Mouse (Mus musculus): ENCODE results near the gene Pdilt.
A peak's percentile ranks its signal among the peaks of the same experiment; 100 is the strongest.
"Not testable (repeated sequence)": the region's sequence is repeated elsewhere in the genome, so short reads cannot be mapped to it uniquely, and the experiment has no call there.

The Pdilt gene

GRCm38 (mm10) chr7:119523389-119523788, at the start of gene Pdilt:
Pdilt (minus strand) TSS chr7:119523489.
- no peak for DNase-seq (ENCODE audit: extremely low read depth, low read depth)

GRCm38 (mm10) chr7:119562476-119562875, 39.2 kb upstream of the Pdilt start:
- not testable (repeated sequence) for DNase-seq (ENCODE audit: extremely low read depth, low read depth)

- DNase-seq (ENCODE audit: extremely low read depth, low read depth): no peak
Measured at GRCm38 (mm10) chr7:119561441-119561840, 38.2 kb upstream of the Pdilt start.

DNA sequence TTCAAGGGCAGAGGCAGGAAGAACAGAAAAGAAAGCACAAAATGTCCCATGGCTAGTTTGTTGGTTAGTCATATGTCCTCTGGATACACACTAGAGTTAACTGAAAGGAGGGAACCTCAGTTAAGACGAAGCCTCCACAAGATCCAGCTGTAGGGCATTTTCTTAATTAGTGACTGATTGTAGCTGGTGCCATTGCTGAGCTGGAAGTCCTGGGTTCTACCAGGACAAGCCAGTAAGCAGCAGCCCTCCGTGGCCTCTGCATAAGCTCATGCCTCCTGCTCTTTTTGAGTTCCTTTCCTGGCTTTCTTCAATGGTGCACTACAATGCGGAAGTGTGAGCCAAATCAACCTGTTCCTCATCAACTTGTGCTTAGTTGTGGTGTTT, 37.2 kb upstream of the Pdilt start:
- DNase-seq (ENCODE audit: extremely low read depth, low read depth): no peak

DNA sequence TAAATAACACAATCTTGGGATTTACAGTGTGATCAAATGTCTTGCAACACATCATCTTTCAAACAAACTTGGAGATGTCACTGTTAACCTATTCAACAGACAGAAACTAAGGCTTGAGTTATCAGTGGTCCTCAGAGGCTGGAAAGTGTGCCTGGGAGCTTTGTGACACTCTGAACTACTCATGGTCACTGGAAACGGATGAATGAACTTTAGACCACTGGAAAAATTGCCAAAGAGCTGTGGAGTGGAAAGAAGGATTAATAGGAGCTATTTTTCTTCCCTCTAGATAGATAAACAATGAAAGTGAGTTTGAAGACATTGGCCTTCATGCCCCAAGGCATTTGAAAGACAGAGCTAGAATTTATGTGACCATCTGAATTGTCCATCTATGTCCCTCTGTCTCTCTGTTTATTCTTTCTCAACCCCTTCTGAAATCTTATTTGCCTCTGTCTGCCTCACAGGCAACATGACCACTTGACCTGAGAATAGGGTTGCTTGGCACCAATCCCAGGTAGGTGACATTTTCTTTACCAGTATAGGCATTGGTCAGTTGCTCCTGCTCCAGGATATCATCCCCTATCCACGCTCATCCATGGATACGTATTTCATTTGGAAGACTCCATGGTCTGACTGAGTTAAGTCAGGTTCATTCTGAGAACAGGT, 36.6 kb upstream of the Pdilt start:
- no peak for DNase-seq (ENCODE audit: extremely low read depth, low read depth)

- no peak for DNase-seq (ENCODE audit: extremely low read depth, low read depth)
Measured at GRCm38 (mm10) chr7:119554040-119554439, 30.8 kb upstream of the Pdilt start, which contains the start of gene Acsm2. Acsm2 (plus strand) TSS chr7:119554340.

- DNase-seq (ENCODE audit: extremely low read depth, low read depth): no peak
Measured at GRCm38 (mm10) chr7:119550471-119551222, 27.4 kb upstream of the Pdilt start.

GRCm38 (mm10) chr7:119545572-119545971, 22.3 kb upstream of the Pdilt start:
- no peak for DNase-seq (ENCODE audit: extremely low read depth, low read depth)

- no peak for DNase-seq (ENCODE audit: extremely low read depth, low read depth)
Measured at GRCm38 (mm10) chr7:119542445-119542844, 19.2 kb upstream of the Pdilt start.

GRCm38 (mm10) chr7:119534389-119534788, 11.1 kb upstream of the Pdilt start:
- DNase-seq (ENCODE audit: extremely low read depth, low read depth): no peak

DNA sequence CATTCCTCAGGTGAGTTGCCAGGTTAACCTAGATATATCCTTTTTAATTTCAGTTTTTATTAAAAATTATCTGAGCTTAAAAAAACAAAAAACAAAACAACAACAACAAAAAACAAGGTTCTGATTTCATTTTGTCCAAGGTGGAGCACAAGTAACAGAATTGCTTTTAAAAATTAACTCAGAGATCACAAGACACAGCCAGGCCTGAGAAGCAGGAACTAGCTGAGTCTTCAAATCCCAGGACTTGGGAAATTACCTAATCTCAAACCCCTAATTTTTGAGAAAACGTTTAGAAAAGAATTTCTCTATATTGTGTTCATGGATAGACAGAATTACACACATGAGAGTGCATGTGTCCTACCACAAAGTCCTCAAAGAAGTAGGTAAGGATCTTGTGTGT, 9.6 kb upstream of the Pdilt start:
- no peak for DNase-seq (ENCODE audit: extremely low read depth, low read depth)

DNA sequence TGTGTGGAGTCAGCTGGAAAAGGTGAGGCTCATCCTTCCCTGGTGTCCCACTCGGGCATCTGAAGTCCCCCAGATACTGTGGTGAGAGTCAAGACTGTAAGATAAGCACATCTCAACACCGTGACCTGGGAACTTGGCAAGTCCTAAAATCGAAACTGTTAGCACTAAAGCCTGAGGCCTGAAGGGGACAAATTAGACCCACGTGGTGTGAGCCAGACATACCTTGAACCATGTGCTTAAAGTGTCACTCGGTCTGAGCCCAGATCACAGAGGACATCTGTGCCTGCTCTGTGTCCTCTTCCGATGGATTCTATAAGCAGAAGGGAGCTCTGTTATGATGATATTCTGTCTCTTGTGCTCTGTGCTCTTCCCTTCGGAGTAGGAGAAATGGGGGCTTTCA, 5.3 kb upstream of the Pdilt start:
- DNase-seq (ENCODE audit: extremely low read depth, low read depth): no peak

- no peak for DNase-seq (ENCODE audit: extremely low read depth, low read depth)
Measured at GRCm38 (mm10) chr7:119527548-119527947, 4.3 kb upstream of the Pdilt start.

GRCm38 (mm10) chr7:119527135-119527534, 3.8 kb upstream of the Pdilt start:
- no peak for DNase-seq (ENCODE audit: extremely low read depth, low read depth)

DNA sequence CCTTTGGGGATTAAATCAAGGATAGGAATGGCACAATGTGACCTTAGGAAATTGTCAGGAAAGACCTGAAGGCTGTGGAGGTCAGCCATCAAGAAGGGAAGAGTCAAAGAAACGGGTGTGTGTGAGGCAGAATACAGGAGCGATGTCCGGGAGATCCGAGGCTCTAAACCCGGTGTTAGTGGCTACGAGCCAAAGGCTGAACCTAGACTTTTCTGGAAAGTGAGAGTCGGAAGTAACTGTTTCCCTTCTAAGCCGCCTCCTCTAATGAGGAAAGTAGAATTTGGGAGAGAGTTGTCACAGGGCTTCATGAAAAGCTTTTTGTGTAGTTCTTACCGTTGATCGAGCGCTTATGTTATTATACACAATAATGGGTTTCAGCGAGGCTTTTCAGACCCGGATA, 3.2 kb upstream of the Pdilt start:
- no peak for DNase-seq (ENCODE audit: extremely low read depth, low read depth)

GRCm38 (mm10) chr7:119525881-119526281, 2.6 kb upstream of the Pdilt start:
- no peak for DNase-seq (ENCODE audit: extremely low read depth, low read depth)

GRCm38 (mm10) chr7:119522385-119522784, 904 bp downstream of the Pdilt start:
- no peak for DNase-seq (ENCODE audit: extremely low read depth, low read depth)

- no peak for DNase-seq (ENCODE audit: extremely low read depth, low read depth)
Measured at GRCm38 (mm10) chr7:119521816-119522215, 1.5 kb downstream of the Pdilt start.

GRCm38 (mm10) chr7:119519654-119520053, 3.6 kb downstream of the Pdilt start:
- peak; percentile 23 for DNase-seq (ENCODE audit: extremely low read depth, low read depth)

GRCm38 (mm10) chr7:119519163-119519562, 4.1 kb downstream of the Pdilt start, which contains the start of gene Acsm5:
Acsm5 (plus strand) TSS chr7:119519463.
- no peak for DNase-seq (ENCODE audit: extremely low read depth, low read depth)

- DNase-seq (ENCODE audit: extremely low read depth, low read depth): no peak
Measured at GRCm38 (mm10) chr7:119516272-119516558, 7.1 kb downstream of the Pdilt start.

DNA sequence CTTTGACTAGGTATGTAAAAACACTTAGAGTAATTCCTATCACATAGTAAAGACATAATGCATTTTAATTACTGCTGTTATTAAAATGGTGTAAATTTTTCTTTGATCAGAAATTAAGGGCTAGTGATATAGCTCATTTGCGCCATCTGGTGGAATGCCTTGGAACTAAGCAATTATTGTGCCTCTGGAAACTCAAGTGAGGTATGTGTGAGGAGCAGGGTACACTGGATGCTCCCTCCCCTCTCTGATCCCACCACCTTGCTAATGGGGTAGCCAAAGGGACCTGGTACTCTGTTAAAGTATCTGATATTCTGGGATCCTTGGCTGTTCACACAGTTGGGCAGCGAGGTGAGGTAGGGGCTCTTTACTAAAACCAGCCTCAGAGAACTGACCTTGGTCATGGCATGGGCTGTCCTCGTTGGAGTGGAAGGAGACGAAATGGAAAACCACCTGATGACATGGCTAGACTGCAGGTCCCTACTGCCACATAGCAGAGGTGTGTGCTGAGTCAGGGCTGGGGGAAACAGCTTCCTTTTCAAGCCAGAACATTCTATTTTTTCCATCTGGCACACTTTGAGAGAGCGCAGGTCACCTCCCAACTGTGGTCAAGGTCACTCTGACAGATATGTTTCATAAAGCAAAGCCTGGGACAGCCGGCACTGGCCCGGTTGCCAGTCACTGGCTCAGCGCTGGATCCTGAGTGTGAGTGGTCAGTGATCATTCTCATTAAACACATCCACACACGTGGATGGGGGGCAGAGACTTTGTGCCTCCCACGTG, 7.6 kb downstream of the Pdilt start:
- peak; percentile 28 for DNase-seq (ENCODE audit: extremely low read depth, low read depth)

All from MEL-GATA-1-ER (cell line).